Mouse (Mus musculus): ENCODE measurements around the gene Lhx8. TPM values are rescaled to one million over a fixed set of nuclear protein-coding genes. Genes with fewer than 3 reads are reported as not detected.

Lhx8 gene
- total and polyA plus RNA-seq, 3 experiments = not detected

DNA sequence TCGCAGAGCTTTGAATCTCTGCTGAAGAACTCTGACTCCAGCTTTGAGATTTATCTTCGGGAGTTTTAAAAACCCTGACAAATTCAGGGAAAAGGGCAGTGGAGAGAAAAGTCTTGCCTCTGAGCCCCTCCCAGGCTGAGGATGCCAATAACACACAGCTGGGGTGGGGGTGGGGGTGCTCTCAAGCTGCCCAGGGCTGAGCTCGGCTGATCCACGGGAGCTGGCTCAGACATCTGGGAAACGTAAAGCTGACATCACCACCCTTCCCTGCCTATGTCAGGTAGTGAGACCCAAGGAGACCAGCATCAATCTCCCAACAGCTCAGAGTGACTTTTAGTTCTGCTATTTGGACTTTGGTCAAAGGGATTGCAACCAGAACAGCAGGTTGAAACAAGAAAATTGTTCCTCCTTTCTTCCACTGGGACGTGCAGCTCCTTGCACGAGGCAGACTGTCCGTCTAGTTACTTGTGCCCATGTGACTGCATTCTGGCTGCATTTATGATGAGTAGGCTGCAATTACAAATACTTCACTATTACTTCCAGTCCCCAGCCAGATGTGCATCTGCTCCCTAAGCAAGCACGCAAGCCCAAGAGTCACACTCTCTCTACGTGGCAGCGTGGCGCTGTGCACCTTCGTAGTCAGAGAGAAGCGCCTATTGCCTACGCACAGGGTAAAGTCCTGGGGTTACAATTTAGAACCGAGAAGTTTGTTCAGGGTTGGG is 25.1 kb downstream of the Lhx8 start (continued):
- TF ChIP-seq POLR2A (IDR thresholded peaks at IDR 0.05; ENCODE audit: control insufficient read depth in 1 of 2, insufficient read depth in 1 of 2, low read depth in 1 of 2, low read length in 2 of 2, poor library complexity in 1 of 2) (no peak), POLR2AphosphoS2 (IDR thresholded peaks at IDR 0.05; ENCODE audit: low read length) (no peak), RAD21 (IDR thresholded peaks at IDR 0.05; ENCODE audit: low read depth, low read length) (no peak)

GRCm38 (mm10) chr3:154301102-154301501 is 29.4 kb downstream of the Lhx8 start:
- no peak overlapping the region for H3K9ac ChIP-seq (ENCODE audit: control insufficient read depth, low read depth, low read length, poor library complexity, severe bottlenecking)
- no peaks in the 10 kb centered on the region for H3K9me3 ChIP-seq (replicated peaks; ENCODE audit: insufficient read depth, low read length)
- TF ChIP-seq BHLHE40 (IDR thresholded peaks at IDR 0.05; ENCODE audit: borderline replicate concordance, low read depth, low read length) = no peak
- TF ChIP-seq ZMIZ1 (IDR thresholded peaks at IDR 0.05; ENCODE audit: low read depth, low read length) = no peak
- no peak for TF ChIP-seq TAL1 (IDR thresholded peaks at IDR 0.05; ENCODE audit: low read length)
- TF ChIP-seq EP300 (IDR thresholded peaks at IDR 0.05; ENCODE audit: low read depth in 1 of 2, low read length in 2 of 2) = no peak
- no peak for TF ChIP-seq E2F4 (IDR thresholded peaks at IDR 0.05; ENCODE audit: borderline replicate concordance, low read depth, low read length)
- no peak for TF ChIP-seq TBP (IDR thresholded peaks at IDR 0.05; ENCODE audit: low read depth, low read length)
- TF ChIP-seq USF1 (IDR thresholded peaks at IDR 0.05; ENCODE audit: low read depth, low read length) = no peak
- TF ChIP-seq USF2 (IDR thresholded peaks at IDR 0.05; ENCODE audit: borderline replicate concordance in 1 of 2, insufficient read depth in 1 of 2, low read depth in 1 of 2, low read length in 2 of 2) = no peak
- TF ChIP-seq MXI1 (IDR thresholded peaks at IDR 0.05; ENCODE audit: low read depth, low read length) = no peak
- no peak for TF ChIP-seq SIN3A (IDR thresholded peaks at IDR 0.05; ENCODE audit: low read length)
- TF ChIP-seq ZNF384 (IDR thresholded peaks at IDR 0.05; ENCODE audit: low read depth, low read length) = no peak
- TF ChIP-seq RCOR1 (IDR thresholded peaks at IDR 0.05; ENCODE audit: low read depth, low read length) = no peak
- TF ChIP-seq SMC3 (IDR thresholded peaks at IDR 0.05; ENCODE audit: low read depth, low read length) = no peak
- no peak for TF ChIP-seq UBTF (IDR thresholded peaks at IDR 0.05; ENCODE audit: borderline replicate concordance, insufficient read depth, low read depth, low read length)
- TF ChIP-seq ELF1 (IDR thresholded peaks at IDR 0.05; ENCODE audit: low read depth, low read length) = no peak
- no peak for TF ChIP-seq POLR2AphosphoS2 (IDR thresholded peaks at IDR 0.05; ENCODE audit: low read length)
- no peak for TF ChIP-seq MYB (IDR thresholded peaks at IDR 0.05; ENCODE audit: low read depth, low read length)
- no peak overlapping the region for H3K4me3 ChIP-seq (ENCODE audit: control insufficient read depth in 1 of 2, insufficient read depth in 1 of 2, low read depth in 2 of 2, low read length in 2 of 2)
- no peaks in the 10 kb centered on the region for H3K36me3 ChIP-seq (ENCODE audit: control insufficient read depth in 1 of 2, insufficient read depth in 2 of 2, low read length in 2 of 2)
- H3K79me2 ChIP-seq (ENCODE audit: control insufficient read depth, insufficient read depth, low read length, poor library complexity) = no peaks in the 10 kb centered on the region
- H3K27me3 ChIP-seq (ENCODE audit: control insufficient read depth in 1 of 2, insufficient read depth in 2 of 2, low read length in 2 of 2) = no peaks in the 10 kb centered on the region; a peak in 1 of 4 replicates
- H3K4me1 ChIP-seq (ENCODE audit: control insufficient read depth in 1 of 2, insufficient read depth in 2 of 2, low read length in 2 of 2) = no peaks in the 10 kb centered on the region
- no peak overlapping the region for H3K27ac ChIP-seq (ENCODE audit: control insufficient read depth, low read depth, low read length)
- DNase-seq (ENCODE audit: low read depth, low spot score) = no peak
